Mouse (Mus musculus): ENCODE measurements around the gene Mrps18b.
"Not testable (repeated sequence)": the region's sequence is repeated elsewhere in the genome, so short reads cannot be mapped to it uniquely, and the experiment has no call there.

Mrps18b gene

GRCm38 (mm10) chr17:35916297-35917142 is at the start of gene Mrps18b, which contains the start of gene Ppp1r10:
Gene Mrps18b (minus strand): TSS chr17:35916389.
Gene Ppp1r10 (plus strand): TSS chr17:35916434.
- DNase-seq (ENCODE audit: low read depth in 1 of 2, low spot score in 2 of 2) = peak; percentile 99

- DNase-seq (ENCODE audit: low read depth in 1 of 2, low spot score in 2 of 2) = no peak
Observed at GRCm38 (mm10) chr17:35963279-35963678, 47.1 kb upstream of the Mrps18b start.

- DNase-seq (ENCODE audit: low read depth in 1 of 2, low spot score in 2 of 2) = no peak
Observed at GRCm38 (mm10) chr17:35958533-35959223, 42.5 kb upstream of the Mrps18b start.

GRCm38 (mm10) chr17:35954665-35955064 is 38.5 kb upstream of the Mrps18b start:
- DNase-seq (ENCODE audit: low read depth in 1 of 2, low spot score in 2 of 2) = no peak

GRCm38 (mm10) chr17:35952559-35952958 is 36.4 kb upstream of the Mrps18b start:
- not testable (repeated sequence) for DNase-seq (ENCODE audit: low read depth in 1 of 2, low spot score in 2 of 2)

GRCm38 (mm10) chr17:35950946-35951345 is 34.8 kb upstream of the Mrps18b start:
- not testable (repeated sequence) for DNase-seq (ENCODE audit: low read depth in 1 of 2, low spot score in 2 of 2)

- DNase-seq (ENCODE audit: low read depth in 1 of 2, low spot score in 2 of 2) = no peak
Observed at GRCm38 (mm10) chr17:35939941-35940340, 23.8 kb upstream of the Mrps18b start.

GRCm38 (mm10) chr17:35939108-35939507 is 22.9 kb upstream of the Mrps18b start:
- no peak for DNase-seq (ENCODE audit: low read depth in 1 of 2, low spot score in 2 of 2)

GRCm38 (mm10) chr17:35937700-35938348 is 21.6 kb upstream of the Mrps18b start:
- no peak for DNase-seq (ENCODE audit: low read depth in 1 of 2, low spot score in 2 of 2)

- not testable (repeated sequence) for DNase-seq (ENCODE audit: low read depth in 1 of 2, low spot score in 2 of 2)
Observed at GRCm38 (mm10) chr17:35935763-35936162, 19.6 kb upstream of the Mrps18b start.

GRCm38 (mm10) chr17:35932608-35933007 is 16.4 kb upstream of the Mrps18b start:
- DNase-seq (ENCODE audit: low read depth in 1 of 2, low spot score in 2 of 2) = no peak

GRCm38 (mm10) chr17:35930627-35931026 is 14.4 kb upstream of the Mrps18b start:
- no peak for DNase-seq (ENCODE audit: low read depth in 1 of 2, low spot score in 2 of 2)

GRCm38 (mm10) chr17:35929534-35929933 is 13.3 kb upstream of the Mrps18b start:
- DNase-seq (ENCODE audit: low read depth in 1 of 2, low spot score in 2 of 2) = no peak

- DNase-seq (ENCODE audit: low read depth in 1 of 2, low spot score in 2 of 2) = no peak
Observed at GRCm38 (mm10) chr17:35927471-35927870, 11.3 kb upstream of the Mrps18b start.

GRCm38 (mm10) chr17:35923281-35923680 is 7.1 kb upstream of the Mrps18b start:
- DNase-seq (ENCODE audit: low read depth in 1 of 2, low spot score in 2 of 2) = no peak

GRCm38 (mm10) chr17:35922566-35922965 is 6.4 kb upstream of the Mrps18b start:
- no peak for DNase-seq (ENCODE audit: low read depth in 1 of 2, low spot score in 2 of 2)

GRCm38 (mm10) chr17:35921710-35922109 is 5.5 kb upstream of the Mrps18b start:
- DNase-seq (ENCODE audit: low read depth in 1 of 2, low spot score in 2 of 2) = no peak

- no peak for DNase-seq (ENCODE audit: low read depth in 1 of 2, low spot score in 2 of 2)
Observed at GRCm38 (mm10) chr17:35920862-35921562, 4.8 kb upstream of the Mrps18b start.

- DNase-seq (ENCODE audit: low read depth in 1 of 2, low spot score in 2 of 2) = no peak
Observed at GRCm38 (mm10) chr17:35920384-35920783, 4.2 kb upstream of the Mrps18b start.

- no peak for DNase-seq (ENCODE audit: low read depth in 1 of 2, low spot score in 2 of 2)
Observed at GRCm38 (mm10) chr17:35919864-35920301, 3.7 kb upstream of the Mrps18b start.
